Mouse (Mus musculus) limb, embryonic 14.5 days (tissue): ENCODE results near the gene Tpi1. TPM values are rescaled to one million over a fixed set of nuclear protein-coding genes. Genes with fewer than 3 reads are reported as not detected.

ENCODE experiments used
- ATAC-seq: fragments of 200-750 bp; cut with Nextera tagmentation; 2 replicates; pipeline ENCODE4 v1.8.0; 2017; ENCODE audit warnings: low read depth, moderate number of reproducible peaks, moderate TSS enrichment; ENCODE audit not compliant: low FRiP score
- DNase-seq: peaks from one replicate; pipeline ENCODE4 v3.0.0-alpha.2; 2015; ENCODE audit warnings: low spot score
- H3K27ac ChIP-seq: fragments of 300-500 bp; sonication (generic); replicated peaks from 2 replicates; pipeline ENCODE4 v1.5.1; 2014; ENCODE audit warnings: low read depth, mild to moderate bottlenecking, low read length, moderate library complexity, mixed read lengths
- H3K27me3 ChIP-seq: fragments of 300-500 bp; sonication (generic); 2 replicates; pipeline ENCODE4 v1.6.1; 2014; ENCODE audit warnings: low read length, mixed read lengths; ENCODE audit not compliant: control insufficient read depth, insufficient read depth
- H3K36me3 ChIP-seq: fragments of 300-500 bp; sonication (generic); 2 replicates; pipeline ENCODE4 v1.6.1; 2014; ENCODE audit warnings: mild to moderate bottlenecking, low read length, moderate library complexity, mixed read lengths; ENCODE audit not compliant: control insufficient read depth, insufficient read depth
- H3K4me1 ChIP-seq: fragments of 300-500 bp; sonication (generic); 2 replicates; pipeline ENCODE4 v1.6.1; 2014; ENCODE audit warnings: antibody characterized with exemption, low read length, mixed read lengths; ENCODE audit not compliant: control insufficient read depth, insufficient read depth
- H3K4me2 ChIP-seq: fragments of 300-500 bp; sonication (generic); replicated peaks from 2 replicates; pipeline ENCODE4 v1.6.1; 2014; ENCODE audit warnings: low read depth, mild to moderate bottlenecking, low read length, moderate library complexity; ENCODE audit not compliant: severe bottlenecking
- H3K4me3 ChIP-seq: fragments of 300-500 bp; sonication (generic); replicated peaks from 2 replicates; pipeline ENCODE4 v1.5.1; 2014; ENCODE audit warnings: low read length
- H3K9ac ChIP-seq: fragments of 300-500 bp; sonication (generic); 2 replicates; pipeline ENCODE4 v1.6.1; 2014; ENCODE audit warnings: mild to moderate bottlenecking, low read depth, low read length, moderate library complexity; ENCODE audit not compliant: severe bottlenecking
- H3K9me3 ChIP-seq: fragments of 300-500 bp; sonication (generic); 2 replicates; pipeline ENCODE4 v1.6.1; 2016; ENCODE audit warnings: low read length; ENCODE audit not compliant: control insufficient read depth
- POLR2A ChIP-seq: fragments of 200-500 bp; IDR thresholded peaks from 2 replicates; pipeline ENCODE4 v1.8.0; 2012; ENCODE audit warnings: inconsistent platforms, mild to moderate bottlenecking, moderate library complexity, borderline replicate concordance; ENCODE audit not compliant: insufficient read depth, insufficient read length; ENCODE audit errors: extremely low read depth
- WGBS: fragments of 180-500 bp; shearing (Covaris S2); extraction: QIAGEN DNeasy Blood & Tissue Kit; methylation state at CpG from one replicate; pipeline ENCODE4 v1.1.7; 2014; 5-methylcytosine and 5-hydroxymethylcytosine counted together
- polyA plus RNA-seq, 2 experiments: library from polyadenylated mRNA; depleted of rRNA in 1 of 2; stranded (reverse) in 1 of 2; unstranded in 1 of 2; fragments of >200 nt; fragmentation: Nextera tagmentation in 1 of 2; extraction: Ambion mirVana in 1 of 2; gene quantifications; 2 replicates each; pipeline versions ENCODE4 v1.2.1 to v1.2.3; 2012 to 2014

Tpi1 gene
- polyA plus RNA-seq (2012; rRNA removed): 636 and 744 TPM in 2 replicates
- polyA plus RNA-seq (2014; fragmentation: Nextera tagmentation; extraction: Ambion mirVana): 808 and 825 TPM in 2 replicates

GRCm38 (mm10) chr6:124813933-124814332 is at the start of gene Tpi1:
Tpi1 (minus strand) TSS chr6:124814296.
- Histone ChIP-seq H3K4me3 (peak within 1 kb of the TSS; percentile 48), H3K4me1 (peaks cover 28% of the 10 kb centered on the region)
- 0% methylated on average over 21 of the region's 22 CpGs for WGBS

GRCm38 (mm10) chr6:124863125-124863657 is 49.1 kb upstream of the Tpi1 start:
- Histone ChIP-seq H3K36me3 (0 out of 2 replicates have a peak, but pooled peaks cover 8% of the 10 kb centered on the region), H3K4me3 (peak overlapping the region; percentile 56), H3K9me3 (no peaks in the 10 kb centered on the region), H3K4me2 (peak overlapping the region; percentile 95), H3K4me1 (peaks cover 23% of the 10 kb centered on the region; the same call in 1 of the 2 replicates), H3K9ac (peak overlapping the region; percentile 65), H3K27me3 (no peaks in the 10 kb centered on the region), H3K27ac (0 out of 2 replicates have a peak overlapping the region, but pooled peaks have one; percentile 26)
- 0 out of 2 replicates have a peak, but pooled peaks have one; percentile 0 for TF ChIP-seq POLR2A
- 1% methylated on average over 8 of the region's 16 CpGs for WGBS
- no peak for DNase-seq
- ATAC-seq: no peak; the same call in 1 of the 2 replicates

More at GRCm38 (mm10) chr6:124813933-124814332, at the start of gene Tpi1:
- peak within 1 kb of the TSS; percentile 72 for H3K4me2 ChIP-seq
- TF ChIP-seq POLR2A: peak; percentile 97; the same call in 1 of the 2 replicates
- no peaks in the 10 kb centered on the region for H3K9me3 ChIP-seq
- H3K27ac ChIP-seq: peak within 1 kb of the TSS; percentile 79
- DNase-seq (peak; percentile 95), ATAC-seq (peak; percentile 89)
- H3K27me3 ChIP-seq: no peaks in the 10 kb centered on the region
- H3K9ac ChIP-seq: peak within 1 kb of the TSS; percentile 65
- H3K36me3 ChIP-seq: peaks cover 67% of the 10 kb centered on the region

- no peaks in the 10 kb centered on the region for H3K27me3 ChIP-seq
Observed at GRCm38 (mm10) chr6:124862406-124863124, 48.5 kb upstream of the Tpi1 start.

GRCm38 (mm10) chr6:124861802-124862201 is 47.7 kb upstream of the Tpi1 start:
- WGBS: 48% methylated on average over 2 of the region's 3 CpGs
- H3K9ac ChIP-seq: no peak overlapping the region; the same call in 1 of the 2 replicates
- ATAC-seq (no peak), DNase-seq (no peak)
- H3K27me3 ChIP-seq: no peaks in the 10 kb centered on the region
- no peaks in the 10 kb centered on the region for H3K9me3 ChIP-seq
- H3K4me2 ChIP-seq: no peak overlapping the region
- TF ChIP-seq POLR2A: no peak
- H3K4me3 ChIP-seq: no peak overlapping the region
- H3K27ac ChIP-seq: no peak overlapping the region
- H3K36me3 ChIP-seq: 0 out of 2 replicates have a peak, but pooled peaks cover 8% of the 10 kb centered on the region
- H3K4me1 ChIP-seq: peaks cover 26% of the 10 kb centered on the region; the same call in 1 of the 2 replicates

More at GRCm38 (mm10) chr6:124862406-124863124, 48.5 kb upstream of the Tpi1 start:
- Histone ChIP-seq H3K4me3 (peak overlapping the region; percentile 56), H3K4me1 (peaks cover 26% of the 10 kb centered on the region; the same call in 1 of the 2 replicates), H3K9me3 (no peaks in the 10 kb centered on the region), H3K27ac (no peak overlapping the region), H3K36me3 (0 out of 2 replicates have a peak, but pooled peaks cover 8% of the 10 kb centered on the region), H3K9ac (peak overlapping the region; percentile 65), H3K4me2 (peak overlapping the region; percentile 95)
- ATAC-seq (no peak), DNase-seq (no peak)
- TF ChIP-seq POLR2A: no peak
- 15% methylated on average over 8 of the region's 8 CpGs for WGBS

- 77% methylated on average over 19 of the region's 19 CpGs for WGBS
- Histone ChIP-seq H3K4me1 (peaks cover 26% of the 10 kb centered on the region; the same call in 1 of the 2 replicates), H3K27ac (no peak overlapping the region), H3K4me2 (no peak overlapping the region), H3K9ac (no peak overlapping the region; the same call in 1 of the 2 replicates), H3K36me3 (0 out of 2 replicates have a peak, but pooled peaks cover 8% of the 10 kb centered on the region), H3K27me3 (no peaks in the 10 kb centered on the region), H3K9me3 (no peaks in the 10 kb centered on the region), H3K4me3 (no peak overlapping the region)
- no peak for DNase-seq
- ATAC-seq: no peak
- no peak for TF ChIP-seq POLR2A
Observed at GRCm38 (mm10) chr6:124861266-124861665, 47.2 kb upstream of the Tpi1 start.
